Mouse (Mus musculus): ENCODE measurements around the gene Gm11034.

Gene Gm11034
- long read RNA-seq, experiment 1 = 0 reads
- long read RNA-seq, experiment 2 = 0 reads

GRCm38 (mm10) chr8:72213536-72213935 lies at the start of gene Gm11034:
Gm11034 (minus strand) TSS chr8:72213636.
- intact Hi-C loops (cut with DNase I) = no loop called here

- intact Hi-C loops (cut with DNase I) = loop anchor here (5.0 kb wide), 1 partner anchor 60 kb away; no protein-coding TSS in a partner anchor
These were observed 49.3 kb upstream of the Gm11034 start for GRCm38 (mm10) chr8:72262756-72263155.

- intact Hi-C loops (cut with DNase I) = loop anchor here (1.0 to 5.0 kb wide), 2 partner anchors 60 to 104 kb away; no protein-coding TSS in a partner anchor
These were observed 48.4 kb upstream of the Gm11034 start for GRCm38 (mm10) chr8:72261872-72262271.

- intact Hi-C loops (cut with DNase I) = loop anchor here (1.0 to 5.0 kb wide), 2 partner anchors 61 to 105 kb away; no protein-coding TSS in a partner anchor
These were observed 48.0 kb upstream of the Gm11034 start for GRCm38 (mm10) chr8:72261431-72261830.

GRCm38 (mm10) chr8:72261019-72261418 lies 47.6 kb upstream of the Gm11034 start:
- intact Hi-C loops (cut with DNase I) = loop anchor here (1.0 to 5.0 kb wide), 2 partner anchors 61 to 105 kb away; no protein-coding TSS in a partner anchor

- intact Hi-C loops (cut with DNase I) = loop anchor here (5.0 kb wide), 1 partner anchor 62 kb away; no protein-coding TSS in a partner anchor
These were observed 47.1 kb upstream of the Gm11034 start for GRCm38 (mm10) chr8:72260585-72260984.

GRCm38 (mm10) chr8:72259862-72260261 lies 46.4 kb upstream of the Gm11034 start:
- intact Hi-C loops (cut with DNase I) = loop anchor here (5.0 kb wide), 2 partner anchors 62 to 83 kb away; no protein-coding TSS in a partner anchor

GRCm38 (mm10) chr8:72257902-72258238 lies 44.4 kb upstream of the Gm11034 start:
- intact Hi-C loops (cut with DNase I) = loop anchor here (5.0 kb wide), 1 partner anchor 81 kb away; no protein-coding TSS in a partner anchor

- intact Hi-C loops (cut with DNase I) = loop anchor here (5.0 kb wide), 1 partner anchor 80 kb away; no protein-coding TSS in a partner anchor
These were observed 43.9 kb upstream of the Gm11034 start for GRCm38 (mm10) chr8:72257171-72257901.

- intact Hi-C loops (cut with DNase I) = loop anchor here (5.0 kb wide), 2 partner anchors 37 to 67 kb away; no protein-coding TSS in a partner anchor
These were observed 31.2 kb upstream of the Gm11034 start for GRCm38 (mm10) chr8:72244610-72245009.

GRCm38 (mm10) chr8:72242226-72242625 lies 28.8 kb upstream of the Gm11034 start:
- intact Hi-C loops (cut with DNase I) = loop anchor here (5.0 kb wide), 1 partner anchor 65 kb away; no protein-coding TSS in a partner anchor

GRCm38 (mm10) chr8:72240951-72241350 lies 27.5 kb upstream of the Gm11034 start:
- intact Hi-C loops (cut with DNase I) = loop anchor here (5.0 kb wide), 1 partner anchor 64 kb away; no protein-coding TSS in a partner anchor

GRCm38 (mm10) chr8:72240403-72240763 lies 26.9 kb upstream of the Gm11034 start:
- intact Hi-C loops (cut with DNase I) = loop anchor here (5.0 kb wide), 1 partner anchor 63 kb away; no protein-coding TSS in a partner anchor

GRCm38 (mm10) chr8:72239499-72240402 lies 26.3 kb upstream of the Gm11034 start, which contains the start of gene Ap1m1:
Ap1m1 (plus strand) TSS chr8:72240018.
- intact Hi-C loops (cut with DNase I) = loop anchor here (5.0 kb wide), 1 partner anchor 62 kb away; no protein-coding TSS in a partner anchor

- intact Hi-C loops (cut with DNase I) = loop anchor here (5.0 kb wide), 1 partner anchor 40 kb away; no protein-coding TSS in a partner anchor
These were observed 9.2 kb upstream of the Gm11034 start for GRCm38 (mm10) chr8:72222656-72223055.

GRCm38 (mm10) chr8:72220758-72221157 lies 7.3 kb upstream of the Gm11034 start:
- intact Hi-C loops (cut with DNase I) = loop anchor here (5.0 kb wide), 1 partner anchor 38 kb away; no protein-coding TSS in a partner anchor

- intact Hi-C loops (cut with DNase I) = loop anchor here (5.0 kb wide), 1 partner anchor 37 kb away; no protein-coding TSS in a partner anchor
These were observed 6.3 kb upstream of the Gm11034 start, which contains the start of gene Fam32a for GRCm38 (mm10) chr8:72219541-72220363. Fam32a (plus strand) TSS chr8:72219730.

- intact Hi-C loops (cut with DNase I) = no loop called here
These were observed 5.5 kb upstream of the Gm11034 start for GRCm38 (mm10) chr8:72218781-72219540.

GRCm38 (mm10) chr8:72215871-72216270 lies 2.4 kb upstream of the Gm11034 start:
- intact Hi-C loops (cut with DNase I) = no loop called here
